Mouse (Mus musculus) urinary bladder, adult 2 months (tissue): Measurements from ENCODE around the gene Gm10282. TPM values are rescaled to one million over a fixed set of nuclear protein-coding genes. Genes with fewer than 3 reads are reported as not detected.

ENCODE experiments used
- DNase-seq: peaks from one replicate; pipeline ENCODE4 v3.0.0; 2022; ENCODE audit warnings: low spot score
- polyA plus RNA-seq: library from polyadenylated mRNA; depleted of rRNA; stranded (reverse); fragments of >200 nt; gene quantifications from 2 replicates; pipeline ENCODE4 v1.2.3, GENCODE M21; 2012; rRNA removed

Gene Gm10282
- polyA plus RNA-seq, 1 experiment = 6.2 TPM

DNA sequence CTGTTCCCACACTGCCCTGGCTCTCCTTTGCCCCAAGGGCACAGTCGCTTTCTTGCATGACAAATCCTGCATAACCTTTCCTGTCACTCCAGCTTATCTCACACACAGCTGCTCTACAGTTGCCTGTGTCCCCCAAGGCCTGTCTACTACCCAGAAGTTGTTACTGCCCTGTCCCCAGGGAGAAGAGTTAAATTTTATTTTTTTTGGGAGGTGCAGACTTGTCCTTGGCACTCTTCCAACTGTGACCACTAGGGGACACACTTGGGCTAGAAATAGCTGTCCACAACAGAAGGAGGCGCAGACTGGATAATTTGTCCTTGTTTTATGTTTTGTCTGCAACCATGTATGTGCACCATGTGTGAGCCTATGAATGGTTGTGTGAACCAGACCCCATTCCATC lies 44.0 kb downstream of the Gm10282 start:
- DNase-seq = no peak

DNA sequence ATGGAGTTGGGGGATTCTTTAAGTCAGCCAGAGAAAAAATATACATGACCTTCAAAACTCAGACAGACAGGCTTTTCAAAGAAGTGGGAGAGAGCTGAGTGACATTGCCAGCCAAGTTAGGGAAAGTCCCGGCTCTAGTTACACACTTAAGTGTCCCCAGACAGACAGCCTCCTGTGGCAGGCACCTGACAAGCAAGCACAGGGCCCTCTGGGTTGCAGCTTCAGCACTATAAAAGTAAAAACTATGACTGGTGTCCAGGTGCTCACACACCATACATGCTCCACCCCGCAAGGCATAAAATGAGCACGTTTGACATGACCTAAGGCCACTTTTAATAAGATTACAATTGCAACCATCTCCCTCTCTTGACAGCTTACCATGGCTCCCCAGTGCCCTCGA lies 44.5 kb downstream of the Gm10282 start:
- DNase-seq = no peak

DNA sequence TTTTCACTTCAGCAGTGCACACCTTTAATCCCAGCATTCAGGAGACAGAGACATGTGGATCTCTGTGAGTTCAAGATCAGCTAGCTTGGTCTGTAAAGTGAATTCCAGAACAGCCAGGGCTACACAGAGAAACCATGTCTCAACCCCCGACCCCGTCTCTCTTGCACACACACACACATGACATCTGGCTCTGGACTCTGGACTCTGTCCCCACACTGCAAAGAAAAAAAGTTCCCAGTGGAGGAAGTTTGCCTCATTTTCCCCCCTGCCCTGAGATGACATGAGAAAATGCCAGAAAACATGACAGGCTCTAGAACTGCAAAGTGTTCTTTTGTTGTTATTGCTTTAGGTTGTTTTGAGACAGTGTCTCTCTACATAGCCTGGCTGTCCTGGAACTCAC lies 45.2 kb downstream of the Gm10282 start:
- no peak for DNase-seq

DNA sequence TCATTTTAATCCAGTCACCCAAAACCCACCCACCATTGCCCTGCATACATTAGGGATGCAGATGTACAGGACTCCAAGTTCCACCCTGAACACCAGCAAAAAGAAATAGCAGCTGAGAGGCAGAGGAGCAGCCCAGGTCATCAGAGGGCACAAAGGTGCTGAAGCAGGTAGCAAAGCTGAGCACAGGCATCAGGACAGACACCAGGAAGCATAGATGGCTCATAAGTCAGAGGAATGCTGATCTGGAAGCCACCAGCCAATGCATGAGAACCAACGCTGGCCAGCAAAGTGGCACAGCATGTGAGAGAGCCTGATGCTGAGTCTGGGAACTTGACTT lies 47.2 kb downstream of the Gm10282 start:
- no peak for DNase-seq

DNA sequence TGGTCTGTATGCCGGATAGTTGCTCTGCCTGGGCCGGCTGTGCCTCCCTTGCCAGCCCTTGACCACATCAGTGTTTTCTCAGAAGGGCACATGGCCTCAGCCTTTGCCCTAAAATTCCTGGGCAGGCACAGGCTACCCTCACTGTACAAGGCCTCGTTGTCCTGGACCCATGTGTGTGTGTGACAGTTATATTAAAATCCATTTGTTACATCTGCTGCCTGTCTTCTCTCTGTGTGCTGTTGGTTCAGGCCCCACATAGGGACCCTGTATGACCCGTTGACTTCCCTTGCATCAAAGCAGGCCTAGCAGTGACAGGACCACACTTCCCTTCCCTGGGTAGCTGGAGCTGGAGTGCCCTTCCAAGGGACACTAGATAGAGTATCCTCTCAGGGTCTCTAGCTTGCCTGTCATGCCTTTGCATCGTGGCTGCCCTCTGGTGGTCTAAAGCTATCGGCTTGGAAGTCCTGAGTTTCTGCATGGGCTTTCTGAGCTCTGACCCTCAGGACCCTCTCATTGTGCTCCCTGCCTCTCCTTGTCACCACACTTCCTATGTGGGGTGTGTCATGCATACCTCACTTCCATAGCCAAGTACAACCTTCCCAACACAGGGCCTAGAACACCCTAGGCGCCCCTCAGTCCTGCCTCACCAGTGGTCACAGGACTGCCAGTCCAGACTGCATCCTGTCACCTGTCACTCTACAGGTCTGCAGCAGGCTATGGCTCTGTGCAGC lies 47.7 kb downstream of the Gm10282 start:
- no peak for DNase-seq

Other genes starting within 250 kb of the Gm10282 start
- gene Olfr373, start 222.1 kb downstream of the Gm10282 start, polyA plus RNA-seq = not detected in 2 replicates
- gene Olfr374, start 198.2 kb downstream of the Gm10282 start, polyA plus RNA-seq = not detected in 2 replicates
- 200 and 234 TPM in 2 replicates for gene Tpm4, start 170.3 kb downstream of the Gm10282 start, polyA plus RNA-seq
- gene Rab8a, start 144.1 kb downstream of the Gm10282 start, polyA plus RNA-seq = 82.2 and 89.4 TPM in 2 replicates
- gene Hsh2d, start 115.6 kb downstream of the Gm10282 start, polyA plus RNA-seq = 0.23 and 0.24 TPM in 2 replicates
- 0.04 and 0.11 TPM in 2 replicates for gene Cib3, start 92.4 kb downstream of the Gm10282 start, polyA plus RNA-seq
- not detected in 2 replicates for gene Gm11034, start 91.6 kb downstream of the Gm10282 start, polyA plus RNA-seq
- 70.7 and 77.4 TPM in 2 replicates for gene Fam32a, start 85.5 kb downstream of the Gm10282 start, polyA plus RNA-seq
- gene Ap1m1, start 65.2 kb downstream of the Gm10282 start, polyA plus RNA-seq = 75.1 TPM in 2 replicates
- 32.4 and 36.7 TPM in 2 replicates for gene Klf2, start 13.8 kb upstream of the Gm10282 start, polyA plus RNA-seq
- gene Eps15l1, start 116.2 kb upstream of the Gm10282 start, polyA plus RNA-seq = 52.1 and 54.6 TPM in 2 replicates
- gene Calr3, start 138.6 kb upstream of the Gm10282 start, polyA plus RNA-seq = 0.98 and 1.2 TPM in 2 replicates
- gene 1700030K09Rik, start 138.6 kb upstream of the Gm10282 start, polyA plus RNA-seq = 8.7 and 9.3 TPM in 2 replicates
- gene Cherp, start 170.0 kb upstream of the Gm10282 start, polyA plus RNA-seq = 27.4 and 38.5 TPM in 2 replicates
- 21.4 and 22.2 TPM in 2 replicates for gene Slc35e1, start 187.4 kb upstream of the Gm10282 start, polyA plus RNA-seq
- gene Med26, start 243.0 kb upstream of the Gm10282 start, polyA plus RNA-seq = 8.9 and 9.8 TPM in 2 replicates